Mouse (Mus musculus) myocyte (in vitro differentiated cells): ENCODE data around the gene Gm37240.

Experiments used
- MYOD1 ChIP-seq, 3 experiments: IDR thresholded peaks; one replicate each; pipeline ENCODE4 v1.6.1; 2011; ENCODE audit warnings: control low read depth in 2 of 3, low read depth in 2 of 3, mild to moderate bottlenecking in 2 of 3, moderate library complexity in 1 of 3; ENCODE audit not compliant: insufficient read length in 2 of 3, control insufficient read depth in 1 of 3
- POLR2A ChIP-seq: IDR thresholded peaks from one replicate; pipeline ENCODE4 v1.6.1; 2011; ENCODE audit warnings: low read depth, mild to moderate bottlenecking, control low read depth, moderate library complexity; ENCODE audit not compliant: insufficient read length
- TCF12 ChIP-seq: IDR thresholded peaks from one replicate; pipeline ENCODE4 v1.6.1; 2011; ENCODE audit warnings: mild to moderate bottlenecking, control low read depth; ENCODE audit not compliant: poor library complexity, insufficient read depth, severe bottlenecking

DNA sequence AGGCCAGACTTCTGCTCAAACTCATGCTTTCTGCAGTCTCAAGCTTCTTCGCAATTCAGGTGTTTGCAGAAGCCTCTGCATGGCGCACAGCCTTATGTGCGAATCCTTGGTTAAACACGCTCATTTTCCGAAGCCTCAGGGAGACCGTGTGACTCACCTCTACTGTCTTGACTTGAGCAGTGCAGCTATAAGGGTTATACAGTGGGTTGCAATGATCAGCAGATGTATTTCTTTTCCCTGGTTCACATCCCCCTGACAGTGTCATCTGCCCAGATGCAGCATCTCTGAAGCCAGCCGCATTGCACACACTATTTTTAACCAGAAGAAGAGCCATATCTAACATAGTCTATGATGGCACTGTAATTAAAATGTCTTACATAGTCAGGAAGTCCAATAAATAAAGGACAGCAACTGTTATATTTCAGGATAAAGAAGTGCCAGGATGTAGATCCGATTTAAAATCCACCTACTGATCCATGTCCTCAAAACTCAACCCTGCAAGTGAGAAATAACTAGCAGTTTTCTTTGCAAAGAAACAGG, 843.6 kb downstream of the Gm37240 start:
- TF ChIP-seq TCF12 (no peak), POLR2A (no peak), MYOD1 (IDR thresholded peaks at IDR 0.05; ENCODE audit: control insufficient read depth in 1 of 3, insufficient read length in 2 of 3, low read depth in 2 of 3) (no peak)
